Mouse (Mus musculus) small intestine, adult 2 months (tissue): Measurements from ENCODE around the gene Igflr1.

Source experiments
- CTCF ChIP-seq: fragments of 200-500 bp; IDR thresholded peaks from 2 replicates; pipeline ENCODE4 v1.5.1; 2012; ENCODE audit warnings: low read depth, mild to moderate bottlenecking, control low read depth, inconsistent platforms, low read length, moderate library complexity, mixed read lengths; ENCODE audit not compliant: insufficient replicate concordance, insufficient read length; ENCODE audit errors: extremely low read depth
- POLR2A ChIP-seq: fragments of 200-500 bp; IDR thresholded peaks from 2 replicates; pipeline ENCODE4 v1.6.1; 2012; ENCODE audit warnings: low read depth, mild to moderate bottlenecking, control low read depth, inconsistent platforms, low read length, moderate library complexity

- TF ChIP-seq CTCF, result no peak
- TF ChIP-seq POLR2A, result no peak
Measured at GRCm38 (mm10) chr7:30593579-30594509, 28.6 kb downstream of the Igflr1 start.
